Mouse (Mus musculus) ES-Bruce4 (cell line): ENCODE results near the gene Zranb3.

Experiments
- CTCF ChIP-seq: IDR thresholded peaks from one replicate; pipeline ENCODE4 v1.8.1; 2011; ENCODE audit warnings: low read depth, low read length
- POLR2A ChIP-seq: IDR thresholded peaks from one replicate; pipeline ENCODE4 v1.8.1; 2011; ENCODE audit warnings: low read length; ENCODE audit not compliant: insufficient read depth

DNA sequence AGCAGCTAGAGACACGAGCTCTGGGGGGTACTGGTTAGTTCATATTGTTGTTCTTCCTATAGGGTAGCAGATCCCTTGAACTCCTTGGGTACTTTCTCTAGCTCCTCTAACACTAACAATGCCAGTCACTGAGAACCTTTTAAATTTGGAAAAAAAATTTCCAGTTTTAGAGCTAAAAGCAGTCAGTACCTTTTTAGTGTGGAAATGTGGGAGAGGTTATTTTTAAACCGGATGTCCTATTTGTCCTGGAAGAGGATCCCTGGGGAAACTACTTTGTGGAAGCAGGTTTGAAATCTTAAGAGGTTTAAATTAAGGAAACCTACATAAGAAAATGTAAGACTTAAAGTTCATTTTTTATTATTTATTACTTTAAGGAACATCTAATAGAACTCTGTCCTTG, 56.4 kb downstream of the Zranb3 start:
- TF ChIP-seq POLR2A (no peak), CTCF (no peak)
